Mouse (Mus musculus) limb, embryonic 15.5 days (tissue): Measurements from ENCODE around the gene Itpkc. TPM values are rescaled to one million over a fixed set of nuclear protein-coding genes. Genes with fewer than 3 reads are reported as not detected.

Source experiments
- ATAC-seq: fragments of 200-750 bp; cut with Nextera tagmentation; 2 replicates; pipeline ENCODE4 v1.8.0; 2017; ENCODE audit warnings: low read depth, moderate TSS enrichment; ENCODE audit not compliant: insufficient number of reproducible peaks, low FRiP score, low TSS enrichment
- H3K27ac ChIP-seq: fragments of 300-500 bp; sonication (generic); 2 replicates; pipeline ENCODE4 v1.5.1; 2015; ENCODE audit warnings: moderate library complexity, mild to moderate bottlenecking, inconsistent platforms
- H3K27me3 ChIP-seq: fragments of 300-500 bp; sonication (generic); 2 replicates; pipeline ENCODE4 v1.6.1; 2015; ENCODE audit warnings: inconsistent platforms
- H3K36me3 ChIP-seq: fragments of 300-500 bp; sonication (generic); 2 replicates; pipeline ENCODE4 v1.6.1; 2015; ENCODE audit warnings: inconsistent platforms
- H3K4me1 ChIP-seq: fragments of 300-500 bp; sonication (generic); 2 replicates; pipeline ENCODE4 v1.6.1; 2015; ENCODE audit warnings: inconsistent platforms
- H3K4me2 ChIP-seq: fragments of 300-500 bp; sonication (generic); 2 replicates; pipeline ENCODE4 v1.6.1; 2015; ENCODE audit warnings: mild to moderate bottlenecking, inconsistent platforms
- H3K4me3 ChIP-seq: fragments of 300-500 bp; sonication (generic); 2 replicates; pipeline ENCODE4 v1.5.1; 2015; ENCODE audit warnings: mild to moderate bottlenecking, inconsistent platforms
- H3K9ac ChIP-seq: fragments of 300-500 bp; sonication (generic); 2 replicates; pipeline ENCODE4 v1.6.1; 2015; ENCODE audit warnings: inconsistent platforms
- H3K9me3 ChIP-seq: fragments of 300-500 bp; sonication (generic); 2 replicates; pipeline ENCODE4 v1.6.1; 2016; ENCODE audit warnings: inconsistent platforms
- WGBS: fragments of 180-500 bp; shearing (Covaris S2); methylation state at CpG from one replicate; pipeline ENCODE4 v1.1.7; 2015; 5-methylcytosine and 5-hydroxymethylcytosine counted together
- polyA plus RNA-seq: library from polyadenylated mRNA; unstranded; fragments of >200 nt; fragmentation: Nextera tagmentation; extraction: Ambion mirVana; gene quantifications from 2 replicates; pipeline ENCODE4 v1.2.1, GENCODE M21; 2015

Itpkc gene
- polyA plus RNA-seq, 1 experiment from 2014 or later = 12.1 TPM

- peaks cover 43% of the 10 kb centered on the region for H3K36me3 ChIP-seq
- whole genome bisulfite sequencing = 1% methylated on average over 56 of the region's 61 CpGs
- peak within 1 kb of the TSS; percentile 74 for H3K9ac ChIP-seq
Measured at GRCm38 (mm10) chr7:27166614-27167474, 61.6 kb downstream of the Itpkc start, which contains the start of gene Egln2. Gene Egln2 (minus strand): TSS chr7:27166802.

GRCm38 (mm10) chr7:27166229-27166613, 62.2 kb downstream of the Itpkc start:
- H3K27me3 ChIP-seq = no peaks in the 10 kb centered on the region
- peak overlapping the region; percentile 77 for H3K4me3 ChIP-seq
- H3K4me1 ChIP-seq = peaks cover 54% of the 10 kb centered on the region
- H3K36me3 ChIP-seq = peaks cover 43% of the 10 kb centered on the region
- WGBS = under 1% methylated on average over 36 of the region's 43 CpGs
- H3K9ac ChIP-seq = peak overlapping the region; percentile 74
- H3K4me2 ChIP-seq = peak overlapping the region; percentile 83
- no peaks in the 10 kb centered on the region for H3K9me3 ChIP-seq
- peak overlapping the region; percentile 98 for H3K27ac ChIP-seq
- peak; percentile 72 for ATAC-seq

More at GRCm38 (mm10) chr7:27166614-27167474, 61.6 kb downstream of the Itpkc start, which contains the start of gene Egln2:
- peak within 1 kb of the TSS; percentile 77 for H3K4me3 ChIP-seq
- H3K4me1 ChIP-seq = peaks cover 47% of the 10 kb centered on the region
- no peaks in the 10 kb centered on the region for H3K9me3 ChIP-seq
- H3K27ac ChIP-seq = peak within 1 kb of the TSS; percentile 98
- peak; percentile 82 for ATAC-seq
- no peaks in the 10 kb centered on the region for H3K27me3 ChIP-seq
- peak within 1 kb of the TSS; percentile 83 for H3K4me2 ChIP-seq

GRCm38 (mm10) chr7:27165696-27166095, 62.8 kb downstream of the Itpkc start:
- peak overlapping the region; percentile 83 for H3K4me2 ChIP-seq
- 2% methylated on average over 8 of the region's 8 CpGs for WGBS
- peak overlapping the region; percentile 98 for H3K27ac ChIP-seq
- no peaks in the 10 kb centered on the region for H3K27me3 ChIP-seq
- H3K4me1 ChIP-seq = peaks cover 57% of the 10 kb centered on the region
- ATAC-seq = no peak
- peak overlapping the region; percentile 74 for H3K9ac ChIP-seq
- H3K36me3 ChIP-seq = peaks cover 44% of the 10 kb centered on the region
- peak overlapping the region; percentile 77 for H3K4me3 ChIP-seq
- no peaks in the 10 kb centered on the region for H3K9me3 ChIP-seq

- no peak for ATAC-seq
- no peak overlapping the region for H3K27ac ChIP-seq
- peak overlapping the region; percentile 74 for H3K9ac ChIP-seq
- H3K9me3 ChIP-seq = no peaks in the 10 kb centered on the region
- peaks cover 44% of the 10 kb centered on the region for H3K36me3 ChIP-seq
- H3K4me3 ChIP-seq = peak overlapping the region; percentile 77
- 65% methylated on average over 23 of the region's 23 CpGs for WGBS
- peaks cover 62% of the 10 kb centered on the region for H3K4me1 ChIP-seq
- H3K27me3 ChIP-seq = no peaks in the 10 kb centered on the region
- peak overlapping the region; percentile 83 for H3K4me2 ChIP-seq
Measured at GRCm38 (mm10) chr7:27165007-27165655, 63.3 kb downstream of the Itpkc start.

- H3K36me3 ChIP-seq = peaks cover 48% of the 10 kb centered on the region
- ATAC-seq = no peak
- peak overlapping the region; percentile 83 for H3K4me2 ChIP-seq
- peak overlapping the region; percentile 26; the same call in 1 of the 2 replicates for H3K9ac ChIP-seq
- H3K4me3 ChIP-seq = peak overlapping the region; percentile 77
- H3K9me3 ChIP-seq = no peaks in the 10 kb centered on the region
- H3K4me1 ChIP-seq = peaks cover 70% of the 10 kb centered on the region
- 81% methylated on average over 33 of the region's 33 CpGs for WGBS
- H3K27ac ChIP-seq = no peak overlapping the region
- no peaks in the 10 kb centered on the region for H3K27me3 ChIP-seq
Measured at GRCm38 (mm10) chr7:27164112-27164947, 64.1 kb downstream of the Itpkc start.

GRCm38 (mm10) chr7:27163450-27163805, 65.0 kb downstream of the Itpkc start:
- H3K9ac ChIP-seq = 0 out of 2 replicates have a peak overlapping the region, but pooled peaks have one; percentile 26
- no peak for ATAC-seq
- peaks cover 56% of the 10 kb centered on the region for H3K36me3 ChIP-seq
- H3K27me3 ChIP-seq = no peaks in the 10 kb centered on the region
- H3K9me3 ChIP-seq = no peaks in the 10 kb centered on the region
- no peak overlapping the region for H3K27ac ChIP-seq
- 73% methylated on average over 5 of the region's 5 CpGs for WGBS
- 0 out of 2 replicates have a peak overlapping the region, but pooled peaks have one; percentile 12 for H3K4me2 ChIP-seq
- H3K4me1 ChIP-seq = peaks cover 71% of the 10 kb centered on the region
- H3K4me3 ChIP-seq = no peak overlapping the region

- 80% methylated on average over 5 of the region's 5 CpGs for WGBS
- Histone ChIP-seq H3K27me3 (no peaks in the 10 kb centered on the region), H3K4me3 (no peak overlapping the region), H3K9ac (0 out of 2 replicates have a peak overlapping the region, but pooled peaks have one; percentile 26), H3K4me1 (peaks cover 70% of the 10 kb centered on the region), H3K27ac (no peak overlapping the region), H3K9me3 (no peaks in the 10 kb centered on the region), H3K4me2 (0 out of 2 replicates have a peak overlapping the region, but pooled peaks have one; percentile 12), H3K36me3 (peaks cover 61% of the 10 kb centered on the region)
- no peak for ATAC-seq
Measured at GRCm38 (mm10) chr7:27162780-27163449, 65.5 kb downstream of the Itpkc start.

- no peak overlapping the region for H3K9ac ChIP-seq
Measured at GRCm38 (mm10) chr7:27161744-27162143, 66.7 kb downstream of the Itpkc start.

GRCm38 (mm10) chr7:27160921-27161320, 67.5 kb downstream of the Itpkc start:
- no peaks in the 10 kb centered on the region for H3K27me3 ChIP-seq
- peaks cover 74% of the 10 kb centered on the region for H3K36me3 ChIP-seq
- no peaks in the 10 kb centered on the region for H3K9me3 ChIP-seq
- WGBS = 83% methylated on average over 3 of the region's 3 CpGs
- no peak overlapping the region for H3K4me2 ChIP-seq
- H3K4me3 ChIP-seq = no peak overlapping the region
- H3K4me1 ChIP-seq = peaks cover 62% of the 10 kb centered on the region
- no peak overlapping the region for H3K9ac ChIP-seq
- no peak for ATAC-seq
- no peak overlapping the region for H3K27ac ChIP-seq

More at GRCm38 (mm10) chr7:27161744-27162143, 66.7 kb downstream of the Itpkc start:
- Histone ChIP-seq H3K4me3 (no peak overlapping the region), H3K4me1 (peaks cover 60% of the 10 kb centered on the region), H3K4me2 (no peak overlapping the region), H3K36me3 (peaks cover 69% of the 10 kb centered on the region), H3K27ac (peak overlapping the region; percentile 11; the same call in 1 of the 2 replicates), H3K9me3 (no peaks in the 10 kb centered on the region), H3K27me3 (no peaks in the 10 kb centered on the region)
- WGBS = 86% methylated on average over 4 of the region's 4 CpGs
- ATAC-seq = no peak

- H3K4me2 ChIP-seq = no peak overlapping the region
- H3K4me1 ChIP-seq = peaks cover 57% of the 10 kb centered on the region
- no peaks in the 10 kb centered on the region for H3K27me3 ChIP-seq
- peak; percentile 80 for ATAC-seq
- H3K4me3 ChIP-seq = no peak overlapping the region
- no peaks in the 10 kb centered on the region for H3K9me3 ChIP-seq
- no peak overlapping the region for H3K9ac ChIP-seq
- H3K27ac ChIP-seq = 0 out of 2 replicates have a peak overlapping the region, but pooled peaks have one; percentile 33
- H3K36me3 ChIP-seq = peaks cover 74% of the 10 kb centered on the region
- WGBS = 7% methylated on average over 8 of the region's 8 CpGs
Measured at GRCm38 (mm10) chr7:27159882-27160281, 68.6 kb downstream of the Itpkc start.

- ATAC-seq = no peak
- H3K27me3 ChIP-seq = no peaks in the 10 kb centered on the region
- H3K4me1 ChIP-seq = peaks cover 51% of the 10 kb centered on the region
- WGBS = 90% methylated on average over 6 of the region's 6 CpGs
- H3K4me2 ChIP-seq = no peak overlapping the region
- H3K9me3 ChIP-seq = no peaks in the 10 kb centered on the region
- H3K9ac ChIP-seq = no peak overlapping the region
- no peak overlapping the region for H3K4me3 ChIP-seq
- H3K36me3 ChIP-seq = peaks cover 67% of the 10 kb centered on the region
- no peak overlapping the region for H3K27ac ChIP-seq
Measured at GRCm38 (mm10) chr7:27159256-27159655, 69.2 kb downstream of the Itpkc start.
